Mouse (Mus musculus): Measurements from ENCODE around the gene Hspa4l. TPM values are rescaled to one million over a fixed set of nuclear protein-coding genes. Genes with fewer than 3 reads are reported as not detected.

Gene Hspa4l
- 10 to 100 TPM; 22.8 to 90.0 (median 56.5) TPM for total RNA-seq (2018; cell fraction: chromatin; rRNA removed)
- 10 to 100 TPM; 11.7 to 19.6 (median 15.8) TPM for total RNA-seq (2018; cell fraction: cytosol; rRNA removed)
- total RNA-seq (2018; cell fraction: nucleus; rRNA removed): 10 to 100 TPM; 12.1 to 55.3 (median 28.7) TPM
- 8.3 to 17.8 TPM (median 11.8 TPM) in 3 replicates for polyA plus RNA-seq (2018)

DNA sequence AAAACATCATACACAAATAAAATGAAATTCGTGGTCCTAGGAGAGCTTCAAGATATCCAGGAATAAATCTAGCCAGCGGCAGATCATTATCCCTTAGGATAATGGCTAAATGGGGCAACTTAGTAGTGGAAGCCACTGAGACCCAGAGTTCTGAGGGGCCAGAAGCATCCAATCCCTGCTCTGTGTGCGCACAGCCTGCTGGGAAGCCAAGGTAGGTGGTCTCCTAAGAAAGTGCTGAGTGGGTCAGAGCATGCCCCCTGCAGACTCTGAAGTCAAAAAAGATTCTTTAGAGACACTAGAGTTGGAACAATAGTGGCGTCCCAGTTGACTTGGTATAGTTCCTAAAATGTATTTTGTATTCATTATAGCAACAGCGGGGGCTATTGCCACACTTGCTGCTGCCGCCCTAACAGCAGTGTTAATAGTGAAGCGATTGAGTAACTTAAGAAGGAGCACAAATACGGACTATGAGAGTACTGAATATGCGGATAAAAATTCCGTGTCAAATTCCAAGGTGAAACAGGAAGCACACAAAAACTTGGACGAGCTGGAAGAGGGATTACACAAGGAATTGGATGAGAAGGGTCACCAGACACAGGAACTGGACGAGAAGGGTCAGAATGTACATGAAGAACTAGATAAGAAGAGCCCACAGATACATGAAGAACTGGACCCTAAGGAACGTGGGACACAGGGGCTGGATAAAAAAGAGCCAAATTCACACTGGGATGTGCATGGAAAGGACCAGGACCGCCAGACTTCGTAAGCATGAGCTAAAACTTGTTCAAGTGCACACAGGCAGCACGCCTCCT is at the start of gene Hspa4l:
Gene Hspa4l (plus strand): TSS at position 472 of the 812 bp plus-strand sequence.
- WGBS (ENCODE audit: missing documents): 30% methylated on average over 16 of the region's 16 CpGs
- peak within 1 kb of the TSS; percentile 67 for H3K4me3 ChIP-seq (ENCODE audit: inconsistent target)
- peaks cover 27% of the 10 kb centered on the region; the same call in 1 of the 2 replicates for H3K79me2 ChIP-seq (ENCODE audit: inconsistent target)
- H3K27ac ChIP-seq: no peak within 1 kb of the TSS
- H3K36me3 ChIP-seq (ENCODE audit: inconsistent target): no peaks in the 10 kb centered on the region

DNA sequence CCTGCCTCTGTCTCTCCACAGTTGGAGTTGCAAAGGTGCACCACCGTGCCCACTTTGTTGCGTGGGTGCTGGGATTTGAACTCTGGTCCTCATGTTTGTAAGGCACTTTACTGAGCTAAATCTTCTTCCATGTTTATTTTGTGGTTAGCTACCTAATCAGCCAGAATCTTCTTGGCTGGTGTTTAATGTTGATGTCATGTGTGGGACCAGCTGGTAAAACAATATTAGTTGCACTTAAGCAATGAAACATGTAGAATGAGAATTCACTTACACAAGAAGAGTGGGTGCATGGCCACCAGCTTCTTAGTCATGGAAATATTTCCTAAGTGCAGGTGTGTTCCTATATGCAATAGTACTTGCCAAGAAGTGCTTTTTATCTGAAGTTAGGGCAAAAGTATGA is 49.1 kb upstream of the Hspa4l start:
- Histone ChIP-seq H3K4me3 (ENCODE audit: inconsistent target) (no peak overlapping the region), H3K79me2 (ENCODE audit: inconsistent target) (no peaks in the 10 kb centered on the region), H3K36me3 (ENCODE audit: inconsistent target) (no peaks in the 10 kb centered on the region), H3K27ac (peak overlapping the region; percentile 15; the same call in 1 of the 2 replicates)
- 97% methylated on average over 2 of the region's 2 CpGs for WGBS (ENCODE audit: missing documents)

DNA sequence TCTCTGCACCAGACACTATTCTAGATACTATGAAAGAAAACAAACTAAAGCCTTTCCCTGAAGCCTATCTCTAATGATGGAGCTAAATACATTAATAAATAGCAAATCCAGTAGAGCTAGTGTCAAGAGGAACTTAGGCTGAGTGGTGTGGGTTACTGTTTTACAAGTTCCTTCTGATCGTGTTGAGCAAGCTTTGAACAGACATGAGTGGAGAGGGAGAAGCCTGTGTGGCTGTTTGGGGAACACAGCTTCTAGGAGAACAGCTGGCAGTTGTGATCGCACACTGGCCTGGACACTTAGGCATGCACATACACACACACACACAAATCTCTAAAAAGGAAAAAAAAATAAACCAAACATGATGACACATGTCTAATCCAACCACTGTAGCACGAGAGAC is 45.5 kb upstream of the Hspa4l start:
- no peak overlapping the region for H3K4me3 ChIP-seq (ENCODE audit: inconsistent target)
- no peaks in the 10 kb centered on the region for H3K79me2 ChIP-seq (ENCODE audit: inconsistent target)
- no peak overlapping the region for H3K27ac ChIP-seq
- no peaks in the 10 kb centered on the region for H3K36me3 ChIP-seq (ENCODE audit: inconsistent target)
- 44% methylated on average over 3 of the region's 3 CpGs for WGBS (ENCODE audit: missing documents)

DNA sequence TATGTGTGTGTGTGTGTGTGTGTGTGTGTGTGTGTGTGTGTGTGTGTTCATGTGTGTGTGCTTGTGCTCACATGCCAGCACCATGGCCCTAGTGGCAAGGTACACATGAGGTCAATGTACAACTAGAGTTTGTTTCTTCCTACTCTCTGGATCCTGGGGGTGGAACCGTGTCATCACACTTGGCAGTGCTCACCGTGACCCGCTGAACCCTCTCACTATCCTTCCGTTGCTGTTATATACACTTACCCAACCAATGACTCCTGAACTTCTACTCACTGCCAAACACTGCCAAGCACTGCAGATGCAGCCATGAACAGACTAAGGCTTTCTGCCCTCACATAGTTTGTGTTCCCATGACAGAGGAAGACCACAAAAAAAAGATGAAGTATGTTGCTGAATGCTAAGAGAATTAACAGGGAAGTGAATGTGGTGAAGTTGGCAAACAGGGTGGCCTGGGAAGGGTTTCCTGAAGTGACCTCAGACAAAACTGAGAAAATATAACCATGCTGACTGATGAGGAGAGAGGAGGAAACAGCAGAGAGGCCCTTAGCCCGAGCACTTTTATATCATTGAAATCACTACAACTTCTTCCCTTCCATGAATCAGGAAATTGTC is 39.4 kb upstream of the Hspa4l start:
- H3K4me3 ChIP-seq (ENCODE audit: inconsistent target): no peak overlapping the region
- 9% methylated on average over 5 of the region's 5 CpGs for WGBS (ENCODE audit: missing documents)
- H3K27ac ChIP-seq: peak overlapping the region; percentile 79
- H3K79me2 ChIP-seq (ENCODE audit: inconsistent target): no peaks in the 10 kb centered on the region
- H3K36me3 ChIP-seq (ENCODE audit: inconsistent target): no peaks in the 10 kb centered on the region

DNA sequence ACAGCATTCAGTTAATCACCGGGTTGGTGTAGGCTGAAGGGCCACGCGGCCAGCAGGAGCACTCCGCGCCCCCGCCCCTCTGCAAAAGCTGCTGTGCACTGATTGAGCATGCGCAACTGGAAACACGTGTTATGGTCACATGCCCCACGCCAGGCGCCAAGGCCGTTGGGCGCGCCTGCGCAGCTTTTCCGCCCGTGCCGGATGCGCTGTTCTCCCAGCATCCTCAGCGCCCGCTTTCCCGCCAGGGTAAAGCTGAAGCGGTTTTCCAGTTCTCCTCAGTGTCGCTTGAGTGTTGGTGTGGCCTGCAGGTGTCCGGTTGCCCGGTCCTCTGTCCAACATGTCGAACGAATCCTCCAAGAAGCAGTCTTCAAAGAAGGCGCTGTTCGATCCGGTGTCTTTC is 35.6 kb upstream of the Hspa4l start, which contains the start of gene Slc25a31:
Gene Slc25a31 (plus strand): TSS at position 201 of the 400 bp plus-strand sequence.
- over 99% methylated on average over 17 of the region's 30 CpGs for whole genome bisulfite sequencing (ENCODE audit: missing documents)
- H3K36me3 ChIP-seq (ENCODE audit: inconsistent target): no peaks in the 10 kb centered on the region
- H3K4me3 ChIP-seq (ENCODE audit: inconsistent target): no peak within 1 kb of the TSS
- H3K27ac ChIP-seq: no peak within 1 kb of the TSS
- no peaks in the 10 kb centered on the region for H3K79me2 ChIP-seq (ENCODE audit: inconsistent target)

DNA sequence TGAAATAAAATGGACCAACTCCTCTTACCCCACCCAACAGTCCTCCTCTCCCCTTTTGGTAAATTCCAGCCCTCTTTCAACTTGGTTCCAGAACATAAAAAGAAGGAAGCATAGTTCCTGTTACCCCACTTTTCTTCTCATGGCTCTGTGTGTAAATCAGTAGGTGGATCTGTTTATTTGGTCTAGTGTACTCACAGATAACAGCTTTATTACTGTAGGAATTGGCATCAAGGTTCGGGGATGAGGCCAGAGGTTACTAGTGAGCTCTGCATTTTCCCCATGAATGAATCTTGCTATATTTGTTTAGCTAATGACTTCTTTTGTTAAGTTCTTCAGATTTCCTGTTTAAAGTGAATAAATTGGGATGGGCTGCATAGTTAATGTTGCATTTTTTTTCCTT is 28.2 kb upstream of the Hspa4l start:
- WGBS (ENCODE audit: missing documents): 78% methylated on average over 1 of the region's 1 CpGs
- no peaks in the 10 kb centered on the region for H3K36me3 ChIP-seq (ENCODE audit: inconsistent target)
- no peak overlapping the region for H3K4me3 ChIP-seq (ENCODE audit: inconsistent target)
- no peaks in the 10 kb centered on the region for H3K79me2 ChIP-seq (ENCODE audit: inconsistent target)
- no peak overlapping the region for H3K27ac ChIP-seq

DNA sequence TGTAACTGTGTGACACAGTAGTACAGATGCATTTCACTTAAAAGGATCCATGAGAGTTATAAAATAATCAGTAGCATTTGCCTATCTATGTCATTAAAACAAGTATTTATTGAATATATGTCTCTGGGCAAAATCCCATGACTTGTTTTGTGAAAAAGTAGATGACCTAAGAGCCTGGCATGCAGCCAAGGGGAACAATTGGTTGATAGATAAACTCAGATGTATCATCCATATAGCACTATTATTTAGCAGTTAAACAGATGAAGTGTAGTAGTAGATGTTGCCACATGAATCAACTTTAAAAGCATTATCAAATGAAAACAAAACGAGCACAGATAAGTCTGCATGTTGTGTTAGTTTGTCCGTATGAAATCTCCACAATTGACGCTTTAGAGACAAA is 25.3 kb upstream of the Hspa4l start:
- Histone ChIP-seq H3K4me3 (ENCODE audit: inconsistent target) (no peak overlapping the region), H3K27ac (no peak overlapping the region), H3K79me2 (ENCODE audit: inconsistent target) (no peaks in the 10 kb centered on the region), H3K36me3 (ENCODE audit: inconsistent target) (no peaks in the 10 kb centered on the region)
- 92% methylated on average over 3 of the region's 3 CpGs for WGBS (ENCODE audit: missing documents)

DNA sequence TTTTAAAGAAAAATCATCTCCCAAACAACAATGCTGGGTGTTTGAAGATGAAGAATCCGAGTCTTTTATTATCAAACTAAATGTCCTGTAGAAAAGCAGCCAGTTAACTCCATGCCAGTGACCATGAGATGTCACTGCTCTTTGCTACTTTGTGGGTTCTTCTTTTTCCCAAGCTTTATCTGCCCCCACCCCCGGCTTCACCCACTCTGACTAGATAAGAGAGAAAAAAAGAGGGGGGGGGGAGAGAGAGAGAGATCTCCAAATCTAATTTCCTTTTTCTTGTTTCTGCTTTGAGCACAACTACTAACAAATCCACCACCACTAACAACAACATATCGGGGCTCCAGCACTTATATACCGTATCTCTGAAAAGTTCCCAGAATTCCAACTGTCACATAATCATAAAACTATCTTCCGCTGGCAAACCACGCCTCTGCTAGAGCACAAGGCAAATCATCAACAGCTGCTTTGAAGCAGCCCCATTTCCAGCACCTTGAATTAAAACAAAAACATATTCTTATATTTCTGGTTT is 5.8 kb upstream of the Hspa4l start:
- WGBS (ENCODE audit: missing documents): 85% methylated on average over 6 of the region's 6 CpGs
- no peak overlapping the region for H3K4me3 ChIP-seq (ENCODE audit: inconsistent target)

DNA sequence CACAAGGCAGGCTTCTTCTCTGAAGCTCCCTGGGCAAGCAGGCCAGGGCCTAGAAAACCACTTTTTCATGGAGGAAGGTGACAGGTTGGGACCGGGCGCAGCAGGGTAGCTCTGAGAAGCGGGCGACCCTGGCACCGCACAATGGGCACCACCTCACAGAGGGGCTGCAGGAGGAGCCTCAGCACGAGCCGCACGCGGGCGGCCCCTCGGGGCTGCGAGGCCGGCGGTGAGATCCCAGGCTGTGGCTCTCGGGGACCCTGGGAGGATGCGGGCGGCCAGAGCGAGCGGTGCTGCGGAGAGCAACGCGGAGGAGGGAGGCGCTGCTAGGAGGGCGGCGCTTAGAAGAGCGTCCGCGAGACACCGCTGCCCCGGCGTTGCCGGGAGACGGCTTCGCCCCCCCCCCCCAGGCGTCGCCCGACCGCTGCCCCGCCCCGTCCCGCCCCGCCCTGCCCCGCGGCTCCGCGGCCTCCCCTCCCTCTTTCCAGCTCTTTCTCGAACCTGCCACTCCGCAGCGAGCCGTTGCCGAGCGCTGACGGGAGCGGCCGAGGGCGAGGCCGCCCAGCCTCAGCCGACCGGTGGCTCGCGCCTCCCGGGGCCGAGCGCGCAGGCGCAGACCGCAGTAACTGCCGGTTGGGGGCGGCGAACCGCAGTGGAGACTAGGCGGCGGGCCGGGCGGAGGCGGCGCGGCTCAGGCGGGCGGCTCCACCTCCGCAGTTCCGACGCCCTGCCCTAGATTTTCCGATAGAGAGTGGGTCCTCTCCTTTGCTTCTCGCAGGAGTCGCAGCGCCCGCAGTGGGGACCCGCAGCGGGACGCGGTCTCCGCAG is 753 bp downstream of the Hspa4l start:
- under 1% methylated on average over 61 of the region's 93 CpGs for WGBS (ENCODE audit: missing documents)
- H3K27ac ChIP-seq: no peak overlapping the region
- peaks cover 27% of the 10 kb centered on the region; the same call in 1 of the 2 replicates for H3K79me2 ChIP-seq (ENCODE audit: inconsistent target)
- H3K36me3 ChIP-seq (ENCODE audit: inconsistent target): no peaks in the 10 kb centered on the region
- peak overlapping the region; percentile 67 for H3K4me3 ChIP-seq (ENCODE audit: inconsistent target)

More for the DNA sequence above, 5.8 kb upstream of the Hspa4l start:
- Histone ChIP-seq H3K79me2 (ENCODE audit: inconsistent target) (no peaks in the 10 kb centered on the region), H3K27ac (no peak overlapping the region), H3K36me3 (ENCODE audit: inconsistent target) (no peaks in the 10 kb centered on the region)

DNA sequence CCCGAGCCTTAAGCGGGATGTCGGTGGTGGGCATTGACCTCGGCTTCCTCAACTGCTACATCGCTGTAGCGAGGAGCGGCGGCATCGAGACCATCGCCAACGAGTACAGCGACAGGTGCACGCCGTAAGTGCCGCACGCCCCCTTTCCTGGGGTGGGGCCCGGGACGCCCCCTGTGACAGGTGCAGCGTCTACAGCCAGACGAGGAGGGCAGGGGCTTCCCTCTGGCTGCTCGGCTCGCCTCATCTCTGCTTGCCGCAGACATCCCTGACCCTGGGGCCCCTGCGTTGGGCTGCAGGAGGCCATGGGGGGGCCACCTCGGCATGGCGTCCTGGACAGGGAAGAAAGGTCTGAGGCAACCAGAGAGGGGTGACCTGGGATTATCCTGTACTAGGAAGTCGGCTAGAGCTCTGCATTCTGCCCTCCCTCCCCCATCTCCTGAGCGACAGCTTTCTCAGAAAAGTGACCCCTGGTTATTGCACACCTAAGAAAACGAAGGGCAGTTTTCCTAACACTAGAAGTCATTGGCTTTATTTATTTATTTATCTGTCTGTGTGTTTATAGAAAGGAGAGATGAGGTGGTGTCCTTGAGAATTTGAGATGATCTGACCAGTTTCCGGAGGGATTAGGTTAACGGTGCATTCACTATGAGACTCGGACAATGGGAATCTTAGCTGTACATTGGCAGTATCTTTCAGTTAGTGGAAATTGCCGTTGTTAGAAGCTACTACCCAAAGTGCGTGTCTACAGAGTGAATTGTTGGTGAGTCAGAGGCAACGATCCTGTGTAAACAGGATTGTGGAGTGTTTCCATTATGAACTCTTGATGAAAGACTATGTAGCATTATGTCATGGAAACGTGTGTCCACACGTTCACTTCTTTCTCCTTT is 1.6 kb downstream of the Hspa4l start:
- Histone ChIP-seq H3K27ac (0 out of 2 replicates have a peak overlapping the region, but pooled peaks have one; percentile 8), H3K79me2 (ENCODE audit: inconsistent target) (peaks cover 27% of the 10 kb centered on the region; the same call in 1 of the 2 replicates), H3K4me3 (ENCODE audit: inconsistent target) (peak overlapping the region; percentile 67), H3K36me3 (ENCODE audit: inconsistent target) (no peaks in the 10 kb centered on the region)
- 3% methylated on average over 37 of the region's 37 CpGs for WGBS (ENCODE audit: missing documents)

DNA sequence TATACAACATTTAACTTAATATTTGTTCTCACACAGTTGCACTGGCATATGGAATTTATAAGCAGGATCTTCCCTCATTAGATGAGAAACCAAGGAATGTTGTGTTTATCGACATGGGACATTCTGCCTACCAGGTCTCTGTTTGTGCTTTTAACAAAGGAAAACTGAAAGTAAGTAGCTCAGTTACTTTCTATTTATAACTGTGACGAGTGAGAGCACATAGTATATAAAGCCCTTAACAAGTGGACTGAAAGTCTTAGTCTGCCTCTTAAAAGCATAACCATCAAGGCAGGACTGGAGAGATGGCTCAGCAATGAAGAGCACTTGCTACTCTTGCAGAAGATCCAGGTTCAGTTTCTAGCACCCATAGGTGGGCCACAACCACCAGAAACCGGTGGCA is 16.5 kb downstream of the Hspa4l start:
- WGBS (ENCODE audit: missing documents): 61% methylated on average over 3 of the region's 3 CpGs
- Histone ChIP-seq H3K4me3 (ENCODE audit: inconsistent target) (no peak overlapping the region), H3K27ac (no peak overlapping the region), H3K79me2 (ENCODE audit: inconsistent target) (no peaks in the 10 kb centered on the region), H3K36me3 (ENCODE audit: inconsistent target) (peaks cover 23% of the 10 kb centered on the region)

DNA sequence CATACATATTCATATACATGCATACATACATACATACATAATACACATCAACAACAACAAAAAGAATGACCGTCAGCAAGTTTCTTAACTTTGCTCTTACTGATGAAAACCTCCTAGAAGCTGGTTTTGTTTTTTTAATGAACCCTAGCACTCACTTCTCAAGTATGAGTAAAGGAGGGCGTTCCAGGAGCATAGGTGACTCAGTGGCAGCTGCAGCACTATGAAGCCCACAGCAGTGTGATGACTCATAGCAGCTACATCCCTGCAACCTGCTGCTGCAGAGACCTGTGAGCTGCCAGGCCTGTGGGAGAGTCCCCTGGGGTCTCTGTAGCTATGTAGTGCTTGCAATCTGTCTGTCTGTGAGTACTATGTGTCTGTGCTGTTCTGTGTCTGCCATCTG is 17.0 kb downstream of the Hspa4l start:
- no peak overlapping the region for H3K27ac ChIP-seq
- H3K79me2 ChIP-seq (ENCODE audit: inconsistent target): no peaks in the 10 kb centered on the region
- no peak overlapping the region for H3K4me3 ChIP-seq (ENCODE audit: inconsistent target)
- H3K36me3 ChIP-seq (ENCODE audit: inconsistent target): peaks cover 23% of the 10 kb centered on the region
- WGBS (ENCODE audit: missing documents): 92% methylated on average over 2 of the region's 2 CpGs

DNA sequence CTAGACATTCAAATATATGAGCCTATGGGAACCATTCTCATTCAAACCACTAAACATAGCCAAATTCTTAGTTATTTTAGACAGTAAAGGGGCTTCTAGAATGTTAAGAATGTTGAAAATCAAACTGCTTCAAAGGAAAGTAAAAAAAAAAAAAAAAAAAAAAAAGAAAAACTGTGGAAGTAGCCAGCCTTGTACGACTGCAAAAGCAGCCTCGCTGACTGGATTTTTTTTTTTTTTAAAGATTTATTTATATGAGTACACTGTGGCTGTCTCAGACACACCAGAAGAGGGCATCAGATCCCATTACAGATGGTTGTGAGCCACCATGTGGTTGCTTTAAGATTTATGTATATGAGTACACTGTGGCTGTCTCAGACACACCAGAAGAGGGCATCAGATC is 49.5 kb downstream of the Hspa4l start:
- H3K4me3 ChIP-seq (ENCODE audit: inconsistent target): no peak overlapping the region
- H3K27ac ChIP-seq: no peak overlapping the region
- 100% methylated on average over 2 of the region's 2 CpGs for WGBS (ENCODE audit: missing documents)
- no peaks in the 10 kb centered on the region for H3K79me2 ChIP-seq (ENCODE audit: inconsistent target)
- H3K36me3 ChIP-seq (ENCODE audit: inconsistent target): peaks cover 8% of the 10 kb centered on the region; the same call in 1 of the 2 replicates
